ENCODE assay signal across 7 mouse cellular contexts in the genomic region with DNA sequence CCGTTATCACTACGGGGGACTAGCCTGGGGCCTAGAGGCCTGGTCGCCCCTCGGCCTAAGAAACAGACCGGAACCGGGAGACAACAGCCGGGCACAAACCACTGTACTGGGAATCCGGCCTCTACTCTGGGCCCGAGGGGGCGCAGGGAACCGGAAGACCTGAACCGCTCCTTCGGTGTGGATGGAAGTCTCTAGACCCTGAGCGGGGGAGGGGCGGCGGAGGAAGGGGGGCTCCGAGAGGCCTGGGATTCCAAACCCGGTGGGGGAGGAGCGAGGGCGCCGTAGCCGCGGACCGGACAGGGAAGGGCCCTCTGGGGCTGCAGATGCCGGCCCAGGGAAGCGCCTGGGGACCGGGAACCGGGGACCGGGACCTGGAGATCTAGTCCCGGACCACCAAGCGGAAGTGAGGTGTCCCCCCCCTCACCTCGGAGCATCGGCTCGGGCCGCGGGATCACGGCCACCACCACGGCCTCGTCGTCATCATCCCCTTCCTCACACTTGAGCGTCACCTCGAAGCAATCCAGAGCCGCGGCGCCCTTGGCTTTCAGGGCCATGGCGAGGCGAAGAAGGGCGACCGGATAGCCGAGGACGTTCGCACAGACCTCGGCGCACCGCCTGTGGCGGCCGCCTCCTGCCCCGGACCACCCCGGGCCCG. TPM values are rescaled to one million over a fixed set of nuclear protein-coding genes. Genes with fewer than 3 reads are reported as not detected.
DNase-seq lines count a peak whose midpoint lies in the region; ATAC-seq lines count a peak whose summit lies in the region.

No protein-coding gene starts in this region.

- H3K36me3 ChIP-seq in intestine, embryonic 14.5 days (ENCODE audit: control insufficient read depth, insufficient read depth, low read length) = 0 out of 2 replicates have a peak, but pooled peaks cover 6% of the 10 kb centered on the region
- H3K36me3 ChIP-seq in midbrain, embryonic 10.5 days = peaks cover 52% of the 10 kb centered on the region

- peak overlapping the region; percentile 85 for H3K4me3 ChIP-seq in intestine, embryonic 14.5 days (ENCODE audit: low read depth, low read length)
- H3K4me3 ChIP-seq in midbrain, embryonic 10.5 days = peak overlapping the region; percentile 82

- H3K4me2 ChIP-seq in intestine, embryonic 14.5 days (ENCODE audit: low read length) = peak overlapping the region; percentile 89

- ATAC-seq in intestine, embryonic 14.5 days (replicated peaks; ENCODE audit: low FRiP score, low TSS enrichment, low read depth) = peak; percentile 72

- H3K27ac ChIP-seq in intestine, embryonic 14.5 days (ENCODE audit: low read depth) = peak overlapping the region; percentile 89
- peak overlapping the region; percentile 98 for H3K27ac ChIP-seq in midbrain, embryonic 10.5 days (replicated peaks)

- H3K9me3 ChIP-seq in intestine, embryonic 14.5 days (ENCODE audit: control insufficient read depth, low read length) = 0 out of 2 replicates have a peak, but pooled peaks cover 4% of the 10 kb centered on the region
- 0 out of 2 replicates have a peak, but pooled peaks cover 4% of the 10 kb centered on the region for H3K9me3 ChIP-seq in midbrain, embryonic 10.5 days (replicated peaks)

- under 1% methylated on average over 48 of the region's 60 CpGs for WGBS in intestine, embryonic 14.5 days
- WGBS in midbrain, embryonic 10.5 days = under 1% methylated on average over 58 of the region's 60 CpGs

- no peaks in the 10 kb centered on the region for H3K27me3 ChIP-seq in intestine, embryonic 14.5 days (replicated peaks; ENCODE audit: control insufficient read depth, insufficient read depth, low read length)
- no peaks in the 10 kb centered on the region for H3K27me3 ChIP-seq in midbrain, embryonic 10.5 days (ENCODE audit: low read depth, poor library complexity, severe bottlenecking)

- intact Hi-C loops in left cerebral cortex, postnatal 4 days (cut with DNase I) = loop anchor here (5.0 kb wide), 1 partner anchor 35 kb away; a partner anchor contains a TSS

- H3K4me1 ChIP-seq in intestine, embryonic 14.5 days (replicated peaks; ENCODE audit: control insufficient read depth, insufficient read depth, low read length) = peaks cover 24% of the 10 kb centered on the region
- H3K4me1 ChIP-seq in midbrain, embryonic 10.5 days = peaks cover 41% of the 10 kb centered on the region

- peak overlapping the region; percentile 77 for H3K9ac ChIP-seq in intestine, embryonic 14.5 days (ENCODE audit: low read length)

- peak; percentile 75 for DNase-seq in adrenal gland, adult 2 months
- peak; percentile 83 for DNase-seq in embryo, embryonic 10.5 days (ENCODE audit: low spot score)
- peak; percentile 64 for DNase-seq in gastrocnemius, postnatal 25 days
- DNase-seq in intestine, embryonic 14.5 days (ENCODE audit: low spot score) = peak; percentile 89
- peak; percentile 79 for DNase-seq in left cerebral cortex, postnatal 4 days
- DNase-seq in midbrain, embryonic 10.5 days (ENCODE audit: low spot score) = peak; percentile 82
- DNase-seq in right cerebral cortex, postnatal 4 days = peak; percentile 80

RNA-seq across cellular contexts. Expression of a gene that starts 0.4 kb away (rescaled TPM):
- total RNA-seq in adrenal gland, adult 2 months (2021) = 10 to 100 TPM; 17.5 to 25.5 TPM
- 18.3 and 18.8 TPM in 2 replicates for polyA plus RNA-seq in adrenal gland, adult 2 months (2012; rRNA removed)
- 1 to 10 TPM; 6.6 to 9.1 TPM for total RNA-seq in gastrocnemius, postnatal 25 days (2021)
- polyA plus RNA-seq in intestine, embryonic 14.5 days (2014; fragmentation: Nextera tagmentation; extraction: Ambion mirVana) = 23.7 and 24.3 TPM in 2 replicates
- total RNA-seq in left cerebral cortex, postnatal 4 days (2021) = 10 to 100 TPM; 38.9 to 43.9 TPM
- 43.1 and 51.7 TPM in 2 replicates for polyA plus RNA-seq in midbrain, embryonic 10.5 days (2016; fragmentation: Nextera tagmentation; extraction: Ambion mirVana)

RNA-seq across cellular contexts. Expression of a gene that starts 35.0 kb away (rescaled TPM):
- 10 to 100 TPM; 18.4 to 26.0 TPM for total RNA-seq in adrenal gland, adult 2 months (2021)
- 46.5 and 52.4 TPM in 2 replicates for polyA plus RNA-seq in adrenal gland, adult 2 months (2012; rRNA removed)
- 1 to 10 TPM; 6.8 to 7.9 TPM for total RNA-seq in gastrocnemius, postnatal 25 days (2021)
- 9.1 and 9.4 TPM in 2 replicates for polyA plus RNA-seq in intestine, embryonic 14.5 days (2014; fragmentation: Nextera tagmentation; extraction: Ambion mirVana)
- total RNA-seq in left cerebral cortex, postnatal 4 days (2021) = 100 to 1,000 TPM; 145 to 166 TPM
- 5.7 and 7.6 TPM in 2 replicates for polyA plus RNA-seq in midbrain, embryonic 10.5 days (2016; fragmentation: Nextera tagmentation; extraction: Ambion mirVana)

RNA-seq across cellular contexts. Expression of a gene that starts 40.7 kb away (rescaled TPM):
- 10 to 100 TPM; 70.2 to 71.5 TPM for total RNA-seq in adrenal gland, adult 2 months (2021)
- polyA plus RNA-seq in adrenal gland, adult 2 months (2012; rRNA removed) = 104 and 124 TPM in 2 replicates
- total RNA-seq in gastrocnemius, postnatal 25 days (2021) = 10 to 100 TPM; 27.4 to 30.6 TPM
- polyA plus RNA-seq in intestine, embryonic 14.5 days (2014; fragmentation: Nextera tagmentation; extraction: Ambion mirVana) = 48.7 and 54.0 TPM in 2 replicates
- 100 to 1,000 TPM in 1 of 2 experiments, 10 to 100 TPM in 1; 91.2 to 108 TPM for total RNA-seq in left cerebral cortex, postnatal 4 days (2021)
- 45.5 and 46.0 TPM in 2 replicates for polyA plus RNA-seq in midbrain, embryonic 10.5 days (2016; fragmentation: Nextera tagmentation; extraction: Ambion mirVana)

Comparison
In these comparisons a context has a peak if more than half of its experiments do, and no peak if none do; other contexts are left out.
1. Peak in every context shown above with its lines: DNase-seq, ATAC-seq, H3K4me3 ChIP-seq and H3K27ac ChIP-seq.
2. RNA of a gene that starts 35.0 kb away (total RNA-seq): 145 to 166 TPM in left cerebral cortex, postnatal 4 days; 18.4 to 26.0 TPM in adrenal gland, adult 2 months and 6.8 to 7.9 TPM in gastrocnemius, postnatal 25 days; every median in the first group is over 4 times any median in the second.